Mouse (Mus musculus) heart, embryonic 10.5 days (tissue): Measurements from ENCODE around the gene Bmf. TPM values are rescaled to one million over a fixed set of nuclear protein-coding genes. Genes with fewer than 3 reads are reported as not detected.

Experiments
- DNase-seq: peaks from one replicate; pipeline ENCODE4 v3.0.0-alpha.2; 2017; ENCODE audit warnings: low spot score
- H3K27ac ChIP-seq: fragments of 300-500 bp; sonication (generic); 2 replicates; pipeline ENCODE4 v1.5.1; 2016; ENCODE audit warnings: mild to moderate bottlenecking
- H3K27me3 ChIP-seq: fragments of 300-500 bp; sonication (generic); 2 replicates; pipeline ENCODE4 v1.6.1; 2016; ENCODE audit warnings: mild to moderate bottlenecking; ENCODE audit not compliant: poor library complexity, insufficient read depth, severe bottlenecking
- H3K36me3 ChIP-seq: fragments of 300-500 bp; sonication (generic); 2 replicates; pipeline ENCODE4 v1.6.1; 2016; ENCODE audit warnings: mild to moderate bottlenecking, moderate library complexity
- H3K4me1 ChIP-seq: fragments of 300-500 bp; sonication (generic); 2 replicates; pipeline ENCODE4 v1.6.1; 2016; ENCODE audit warnings: mild to moderate bottlenecking
- H3K4me3 ChIP-seq: fragments of 300-500 bp; sonication (generic); 2 replicates; pipeline ENCODE4 v1.5.1; 2016; ENCODE audit warnings: mild to moderate bottlenecking, moderate library complexity
- H3K9me3 ChIP-seq: fragments of 300-500 bp; sonication (generic); 2 replicates; pipeline ENCODE4 v1.6.1; 2016; ENCODE audit warnings: mild to moderate bottlenecking, moderate library complexity
- WGBS: fragments of 180-500 bp; shearing (Covaris S2); methylation state at CpG from one replicate; pipeline ENCODE4 v1.1.7; 2016; 5-methylcytosine and 5-hydroxymethylcytosine counted together
- polyA plus RNA-seq: library from polyadenylated mRNA; unstranded; fragments of >200 nt; fragmentation: Nextera tagmentation; extraction: Ambion mirVana; gene quantifications from 2 replicates; pipeline ENCODE4 v1.2.1, GENCODE M21; 2016

The Bmf gene
- polyA plus RNA-seq, 1 experiment from 2014 or later: 3.7 TPM

GRCm38 (mm10) chr2:118540691-118541117, 8.8 kb downstream of the Bmf start:
- Histone ChIP-seq H3K4me3 (peak overlapping the region; percentile 13), H3K27me3 (no peaks in the 10 kb centered on the region), H3K27ac (peak overlapping the region; percentile 92), H3K36me3 (peaks cover 4% of the 10 kb centered on the region; the same call in 1 of the 2 replicates), H3K4me1 (peaks cover 88% of the 10 kb centered on the region), H3K9me3 (no peaks in the 10 kb centered on the region)
- peak; percentile 93 for DNase-seq
- WGBS: 9% methylated on average over 6 of the region's 6 CpGs

- peaks cover 10% of the 10 kb centered on the region; the same call in 1 of the 2 replicates for H3K36me3 ChIP-seq
- no peaks in the 10 kb centered on the region for H3K27me3 ChIP-seq
- peak; percentile 79 for DNase-seq
- WGBS: 27% methylated on average over 9 of the region's 9 CpGs
- H3K4me3 ChIP-seq: 0 out of 2 replicates have a peak overlapping the region, but pooled peaks have one; percentile 13
- H3K4me1 ChIP-seq: peaks cover 81% of the 10 kb centered on the region
- H3K27ac ChIP-seq: peak overlapping the region; percentile 92
- no peaks in the 10 kb centered on the region for H3K9me3 ChIP-seq
Observed at GRCm38 (mm10) chr2:118539881-118540516, 9.5 kb downstream of the Bmf start.

GRCm38 (mm10) chr2:118539040-118539439, 10.4 kb downstream of the Bmf start:
- H3K4me1 ChIP-seq: peaks cover 75% of the 10 kb centered on the region
- WGBS: 42% methylated on average over 8 of the region's 8 CpGs
- H3K36me3 ChIP-seq: peaks cover 13% of the 10 kb centered on the region; the same call in 1 of the 2 replicates
- no peaks in the 10 kb centered on the region for H3K27me3 ChIP-seq
- peak overlapping the region; percentile 69 for H3K27ac ChIP-seq
- no peak overlapping the region for H3K4me3 ChIP-seq
- no peak for DNase-seq
- no peaks in the 10 kb centered on the region for H3K9me3 ChIP-seq

- H3K9me3 ChIP-seq: no peaks in the 10 kb centered on the region
- no peak for DNase-seq
- WGBS: 29% methylated on average over 4 of the region's 4 CpGs
Observed at GRCm38 (mm10) chr2:118537226-118537625, 12.3 kb downstream of the Bmf start.

GRCm38 (mm10) chr2:118536553-118536952, 12.9 kb downstream of the Bmf start:
- no peaks in the 10 kb centered on the region for H3K27me3 ChIP-seq
- DNase-seq: peak; percentile 71
- H3K27ac ChIP-seq: peak overlapping the region; percentile 71
- no peaks in the 10 kb centered on the region for H3K9me3 ChIP-seq
- H3K36me3 ChIP-seq: peaks cover 18% of the 10 kb centered on the region; the same call in 1 of the 2 replicates
- H3K4me3 ChIP-seq: no peak overlapping the region
- peaks cover 75% of the 10 kb centered on the region for H3K4me1 ChIP-seq
- 52% methylated on average over 8 of the region's 8 CpGs for WGBS

More at GRCm38 (mm10) chr2:118537226-118537625, 12.3 kb downstream of the Bmf start:
- Histone ChIP-seq H3K27ac (peak overlapping the region; percentile 56), H3K36me3 (peaks cover 17% of the 10 kb centered on the region; the same call in 1 of the 2 replicates), H3K4me3 (no peak overlapping the region), H3K27me3 (no peaks in the 10 kb centered on the region), H3K4me1 (peaks cover 75% of the 10 kb centered on the region)

- Histone ChIP-seq H3K27ac (peak overlapping the region; percentile 71), H3K4me1 (peaks cover 77% of the 10 kb centered on the region)
- WGBS: 66% methylated on average over 6 of the region's 6 CpGs
Observed at GRCm38 (mm10) chr2:118536111-118536510, 13.4 kb downstream of the Bmf start.

GRCm38 (mm10) chr2:118533969-118534368, 15.5 kb downstream of the Bmf start:
- Histone ChIP-seq H3K36me3 (peaks cover 21% of the 10 kb centered on the region; the same call in 1 of the 2 replicates), H3K27me3 (no peaks in the 10 kb centered on the region), H3K4me1 (peaks cover 79% of the 10 kb centered on the region), H3K9me3 (no peaks in the 10 kb centered on the region), H3K27ac (peak overlapping the region; percentile 92), H3K4me3 (no peak overlapping the region)
- WGBS: 80% methylated on average over 6 of the region's 6 CpGs
- DNase-seq: peak; percentile 67

More at GRCm38 (mm10) chr2:118536111-118536510, 13.4 kb downstream of the Bmf start:
- H3K4me3 ChIP-seq: no peak overlapping the region
- H3K36me3 ChIP-seq: peaks cover 21% of the 10 kb centered on the region; the same call in 1 of the 2 replicates
- no peaks in the 10 kb centered on the region for H3K27me3 ChIP-seq
- no peaks in the 10 kb centered on the region for H3K9me3 ChIP-seq
- DNase-seq: no peak

- Histone ChIP-seq H3K4me3 (no peak overlapping the region), H3K9me3 (no peaks in the 10 kb centered on the region), H3K27ac (peak overlapping the region; percentile 92), H3K4me1 (peaks cover 79% of the 10 kb centered on the region), H3K36me3 (peaks cover 17% of the 10 kb centered on the region; the same call in 1 of the 2 replicates), H3K27me3 (no peaks in the 10 kb centered on the region)
- no peak for DNase-seq
- WGBS: 15% methylated on average over 6 of the region's 6 CpGs
Observed at GRCm38 (mm10) chr2:118532855-118533675, 16.4 kb downstream of the Bmf start.

GRCm38 (mm10) chr2:118532401-118532800, 17.1 kb downstream of the Bmf start:
- Histone ChIP-seq H3K4me1 (peaks cover 76% of the 10 kb centered on the region), H3K36me3 (peaks cover 17% of the 10 kb centered on the region; the same call in 1 of the 2 replicates), H3K9me3 (no peaks in the 10 kb centered on the region), H3K27ac (peak overlapping the region; percentile 92), H3K27me3 (no peaks in the 10 kb centered on the region), H3K4me3 (no peak overlapping the region)
- 41% methylated on average over 10 of the region's 10 CpGs for WGBS
- no peak for DNase-seq

- H3K36me3 ChIP-seq: peaks cover 11% of the 10 kb centered on the region; the same call in 1 of the 2 replicates
- peak overlapping the region; percentile 25 for H3K4me3 ChIP-seq
- 11% methylated on average over 7 of the region's 7 CpGs for WGBS
- peak overlapping the region; percentile 92 for H3K27ac ChIP-seq
- peaks cover 62% of the 10 kb centered on the region for H3K4me1 ChIP-seq
- no peaks in the 10 kb centered on the region for H3K9me3 ChIP-seq
- no peak for DNase-seq
- H3K27me3 ChIP-seq: no peaks in the 10 kb centered on the region
Observed at GRCm38 (mm10) chr2:118529466-118530181, 19.9 kb downstream of the Bmf start.

- Histone ChIP-seq H3K4me1 (peaks cover 52% of the 10 kb centered on the region), H3K27ac (no peak overlapping the region)
- 88% methylated on average over 5 of the region's 5 CpGs for WGBS
Observed at GRCm38 (mm10) chr2:118526545-118526944, 22.9 kb downstream of the Bmf start.

GRCm38 (mm10) chr2:118524811-118525210, 24.7 kb downstream of the Bmf start:
- Histone ChIP-seq H3K9me3 (no peaks in the 10 kb centered on the region), H3K36me3 (no peaks in the 10 kb centered on the region), H3K4me1 (peaks cover 50% of the 10 kb centered on the region), H3K4me3 (no peak overlapping the region), H3K27me3 (no peaks in the 10 kb centered on the region), H3K27ac (0 out of 2 replicates have a peak overlapping the region, but pooled peaks have one; percentile 17)
- 80% methylated on average over 3 of the region's 3 CpGs for WGBS
- DNase-seq: peak; percentile 64

More at GRCm38 (mm10) chr2:118526545-118526944, 22.9 kb downstream of the Bmf start:
- Histone ChIP-seq H3K4me3 (no peak overlapping the region), H3K9me3 (no peaks in the 10 kb centered on the region), H3K36me3 (peaks cover 3% of the 10 kb centered on the region; the same call in 1 of the 2 replicates), H3K27me3 (no peaks in the 10 kb centered on the region)
- DNase-seq: no peak
